Mouse (Mus musculus): ENCODE data around the gene Znhit1. TPM values are rescaled to one million over a fixed set of nuclear protein-coding genes. Genes with fewer than 3 reads are reported as not detected.

The Znhit1 gene
- polyA plus RNA-seq, 1 experiment, result 97.7 TPM

- TF ChIP-seq POLR2A (IDR thresholded peaks at IDR 0.05; ENCODE audit: insufficient read length, low read depth) (no peak), MAX (IDR thresholded peaks at IDR 0.05; ENCODE audit: low read depth) (no peak), MYOD1 (IDR thresholded peaks at IDR 0.05; ENCODE audit: control insufficient read depth in 1 of 3, insufficient read length in 2 of 3, low read depth in 2 of 3) (peak in 1 of 3 experiments; percentile 3), MYOG (IDR thresholded peaks at IDR 0.05; ENCODE audit: control insufficient read depth in 1 of 3, insufficient read depth in 1 of 3, insufficient read length in 2 of 3, low read depth in 2 of 3) (peak in 1 of 3 experiments; percentile 3), USF1 (IDR thresholded peaks at IDR 0.05; ENCODE audit: low read depth) (no peak)
- Histone ChIP-seq H3K27me3 (ENCODE audit: control insufficient read depth, insufficient read depth, insufficient read length) (no peaks in the 10 kb centered on the region), H3K4me2 (ENCODE audit: low read depth) (no peak overlapping the region), H3ac (ENCODE audit: control insufficient read depth, insufficient read length) (no peak overlapping the region), H3K4me3 (no peak overlapping the region), H3K79me2 (ENCODE audit: control insufficient read depth, insufficient read depth) (no peaks in the 10 kb centered on the region), H3K36me3 (ENCODE audit: control insufficient read depth, insufficient read depth) (no peaks in the 10 kb centered on the region)
Measured at GRCm38 (mm10) chr5:136967592-136967991, 20.2 kb downstream of the Znhit1 start.

GRCm38 (mm10) chr5:136966861-136967455 lies 20.9 kb downstream of the Znhit1 start:
- Histone ChIP-seq H3K79me2 (ENCODE audit: control insufficient read depth, insufficient read depth) (no peaks in the 10 kb centered on the region), H3ac (ENCODE audit: control insufficient read depth, insufficient read length) (no peak overlapping the region), H3K4me3 (no peak overlapping the region), H3K27me3 (ENCODE audit: control insufficient read depth, insufficient read depth, insufficient read length) (no peaks in the 10 kb centered on the region), H3K4me2 (ENCODE audit: low read depth) (no peak overlapping the region), H3K36me3 (ENCODE audit: control insufficient read depth, insufficient read depth) (no peaks in the 10 kb centered on the region)
- TF ChIP-seq REST (IDR thresholded peaks at IDR 0.05; ENCODE audit: insufficient read depth, insufficient read length) (no peak), POLR2AphosphoS2 (IDR thresholded peaks at IDR 0.05; ENCODE audit: insufficient read length, low read depth) (peak; percentile 15)

- Histone ChIP-seq H3K4me3 (no peak within 1 kb of the TSS), H3K27me3 (ENCODE audit: control insufficient read depth, insufficient read depth, insufficient read length) (no peaks in the 10 kb centered on the region), H3K79me2 (ENCODE audit: control insufficient read depth, insufficient read depth) (no peaks in the 10 kb centered on the region), H3K4me2 (ENCODE audit: low read depth) (no peak within 1 kb of the TSS), H3ac (ENCODE audit: control insufficient read depth, insufficient read length) (no peak within 1 kb of the TSS), H3K36me3 (ENCODE audit: control insufficient read depth, insufficient read depth) (no peaks in the 10 kb centered on the region)
- no peak for TF ChIP-seq REST (IDR thresholded peaks at IDR 0.05; ENCODE audit: insufficient read depth, insufficient read length)
- peak; percentile 32 for TF ChIP-seq POLR2AphosphoS2 (IDR thresholded peaks at IDR 0.05; ENCODE audit: insufficient read length, low read depth)
Measured at GRCm38 (mm10) chr5:136966331-136966730, 21.5 kb downstream of the Znhit1 start, which contains the start of gene Cldn15. TSS of gene Cldn15 (plus strand) at chr5:136966616.

- H3K27me3 ChIP-seq (ENCODE audit: control insufficient read depth, insufficient read depth, insufficient read length), result no peaks in the 10 kb centered on the region
- H3K4me2 ChIP-seq (ENCODE audit: low read depth), result no peak overlapping the region
- no peaks in the 10 kb centered on the region for H3K36me3 ChIP-seq (ENCODE audit: control insufficient read depth, insufficient read depth)
- no peaks in the 10 kb centered on the region for H3K79me2 ChIP-seq (ENCODE audit: control insufficient read depth, insufficient read depth)
- no peak overlapping the region for H3ac ChIP-seq (ENCODE audit: control insufficient read depth, insufficient read length)
- H3K4me3 ChIP-seq, result no peak overlapping the region
- no peak for TF ChIP-seq MYOD1 (IDR thresholded peaks at IDR 0.05; ENCODE audit: control insufficient read depth in 1 of 3, insufficient read length in 2 of 3, low read depth in 2 of 3)
- no peak for TF ChIP-seq E2F4 (IDR thresholded peaks at IDR 0.05; ENCODE audit: insufficient read depth)
- no peak for TF ChIP-seq USF1 (IDR thresholded peaks at IDR 0.05; ENCODE audit: low read depth)
Measured at GRCm38 (mm10) chr5:136965686-136966085, 22.1 kb downstream of the Znhit1 start.

GRCm38 (mm10) chr5:136965210-136965609 lies 22.6 kb downstream of the Znhit1 start:
- Histone ChIP-seq H3K4me3 (no peak overlapping the region), H3K27me3 (ENCODE audit: control insufficient read depth, insufficient read depth, insufficient read length) (no peaks in the 10 kb centered on the region), H3K4me2 (ENCODE audit: low read depth) (no peak overlapping the region), H3K79me2 (ENCODE audit: control insufficient read depth, insufficient read depth) (no peaks in the 10 kb centered on the region), H3K36me3 (ENCODE audit: control insufficient read depth, insufficient read depth) (no peaks in the 10 kb centered on the region), H3ac (ENCODE audit: control insufficient read depth, insufficient read length) (no peak overlapping the region)
- TF ChIP-seq CEBPB (IDR thresholded peaks at IDR 0.05; ENCODE audit: insufficient read depth, poor library complexity, severe bottlenecking) (no peak), POLR2AphosphoS2 (IDR thresholded peaks at IDR 0.05; ENCODE audit: insufficient read length, low read depth) (no peak), MYOG (IDR thresholded peaks at IDR 0.05; ENCODE audit: control insufficient read depth in 1 of 3, insufficient read depth in 1 of 3, insufficient read length in 2 of 3, low read depth in 2 of 3) (no peak), REST (IDR thresholded peaks at IDR 0.05; ENCODE audit: insufficient read depth, insufficient read length) (no peak), SRF (IDR thresholded peaks at IDR 0.05; ENCODE audit: control insufficient read depth, insufficient read length, low read depth) (no peak), TCF12 (IDR thresholded peaks at IDR 0.05; ENCODE audit: insufficient read depth, poor library complexity, severe bottlenecking) (no peak), E2F4 (IDR thresholded peaks at IDR 0.05; ENCODE audit: insufficient read depth) (no peak), POLR2A (IDR thresholded peaks at IDR 0.05; ENCODE audit: insufficient read length, low read depth) (no peak), TCF3 (IDR thresholded peaks at IDR 0.05; ENCODE audit: insufficient read length, low read depth) (no peak), MAX (IDR thresholded peaks at IDR 0.05; ENCODE audit: low read depth) (no peak), MYOD1 (IDR thresholded peaks at IDR 0.05; ENCODE audit: control insufficient read depth in 1 of 3, insufficient read length in 2 of 3, low read depth in 2 of 3) (no peak), USF1 (IDR thresholded peaks at IDR 0.05; ENCODE audit: low read depth) (no peak)
